Mouse (Mus musculus) heart, embryonic 13.5 days (tissue): ENCODE measurements around the gene Rgl2. TPM values are rescaled to one million over a fixed set of nuclear protein-coding genes. Genes with fewer than 3 reads are reported as not detected.

ENCODE experiments used
- ATAC-seq: fragments of 200-750 bp; cut with Nextera tagmentation; 2 replicates; pipeline ENCODE4 v1.8.0; 2017; ENCODE audit warnings: moderate TSS enrichment; ENCODE audit not compliant: insufficient number of reproducible peaks, low FRiP score, low TSS enrichment; ENCODE audit errors: extremely low read depth
- H3K27ac ChIP-seq: fragments of 300-500 bp; sonication (generic); replicated peaks from 2 replicates; pipeline ENCODE4 v1.5.1; 2015; ENCODE audit warnings: moderate library complexity, mild to moderate bottlenecking, inconsistent platforms
- H3K27me3 ChIP-seq: fragments of 300-500 bp; sonication (generic); replicated peaks from 2 replicates; pipeline ENCODE4 v1.6.1; 2015; ENCODE audit warnings: mild to moderate bottlenecking, inconsistent platforms
- H3K36me3 ChIP-seq: fragments of 300-500 bp; sonication (generic); 2 replicates; pipeline ENCODE4 v1.6.1; 2015; ENCODE audit warnings: mild to moderate bottlenecking, inconsistent platforms
- H3K4me1 ChIP-seq: fragments of 300-500 bp; sonication (generic); 2 replicates; pipeline ENCODE4 v1.6.1; 2015; ENCODE audit warnings: inconsistent platforms
- H3K4me2 ChIP-seq: fragments of 300-500 bp; sonication (generic); 2 replicates; pipeline ENCODE4 v1.6.1; 2015; ENCODE audit warnings: inconsistent platforms, mild to moderate bottlenecking, moderate library complexity
- H3K4me3 ChIP-seq: fragments of 300-500 bp; sonication (generic); 2 replicates; pipeline ENCODE4 v1.5.1; 2015; ENCODE audit warnings: moderate library complexity, mild to moderate bottlenecking, inconsistent platforms
- H3K9ac ChIP-seq: fragments of 300-500 bp; sonication (generic); 2 replicates; pipeline ENCODE4 v1.6.1; 2015; ENCODE audit warnings: inconsistent platforms, mild to moderate bottlenecking, moderate library complexity
- H3K9me3 ChIP-seq: fragments of 300-500 bp; sonication (generic); 2 replicates; pipeline ENCODE4 v1.6.1; 2016; ENCODE audit warnings: inconsistent platforms
- WGBS: fragments of 180-500 bp; shearing (Covaris S2); methylation state at CpG from one replicate; pipeline ENCODE4 v1.1.7; 2015; ENCODE audit warnings: mixed read lengths; 5-methylcytosine and 5-hydroxymethylcytosine counted together
- polyA plus RNA-seq: library from polyadenylated mRNA; unstranded; fragments of >200 nt; fragmentation: Nextera tagmentation; extraction: Ambion mirVana; gene quantifications from 2 replicates; pipeline ENCODE4 v1.2.1, GENCODE M21; 2015

Rgl2 gene
- polyA plus RNA-seq, 1 experiment from 2014 or later = 32.6 TPM

- Histone ChIP-seq H3K9ac (no peak overlapping the region), H3K4me3 (no peak overlapping the region), H3K36me3 (peaks cover 31% of the 10 kb centered on the region), H3K4me1 (peaks cover 23% of the 10 kb centered on the region), H3K9me3 (no peaks in the 10 kb centered on the region), H3K27ac (no peak overlapping the region), H3K27me3 (no peaks in the 10 kb centered on the region), H3K4me2 (no peak overlapping the region)
- ATAC-seq = no peak
- 72% methylated on average over 17 of the region's 17 CpGs for WGBS
These were observed 3.0 kb upstream of the Rgl2 start for GRCm38 (mm10) chr17:33926207-33926932.

GRCm38 (mm10) chr17:33928251-33928947, 944 bp upstream of the Rgl2 start:
- Histone ChIP-seq H3K9ac (peak overlapping the region; percentile 98), H3K4me2 (peak overlapping the region; percentile 100), H3K27me3 (no peaks in the 10 kb centered on the region), H3K4me1 (peaks cover 25% of the 10 kb centered on the region), H3K27ac (peak overlapping the region; percentile 99; the same call in 1 of the 2 replicates), H3K36me3 (peaks cover 46% of the 10 kb centered on the region), H3K9me3 (no peaks in the 10 kb centered on the region), H3K4me3 (peak overlapping the region; percentile 96)
- ATAC-seq = no peak
- WGBS = 59% methylated on average over 21 of the region's 21 CpGs

- Histone ChIP-seq H3K27ac (peak overlapping the region; percentile 99), H3K4me3 (peak overlapping the region; percentile 96), H3K9ac (peak overlapping the region; percentile 98), H3K4me1 (peaks cover 25% of the 10 kb centered on the region), H3K36me3 (peaks cover 61% of the 10 kb centered on the region), H3K27me3 (no peaks in the 10 kb centered on the region), H3K9me3 (no peaks in the 10 kb centered on the region), H3K4me2 (peak overlapping the region; percentile 100)
- no peak for ATAC-seq
- WGBS = 1% methylated on average over 44 of the region's 45 CpGs
These were observed 1.2 kb downstream of the Rgl2 start for GRCm38 (mm10) chr17:33930280-33931158.

- Histone ChIP-seq H3K9ac (peak overlapping the region; percentile 98), H3K4me3 (peak overlapping the region; percentile 96), H3K4me1 (peaks cover 25% of the 10 kb centered on the region), H3K9me3 (no peaks in the 10 kb centered on the region), H3K27me3 (no peaks in the 10 kb centered on the region), H3K36me3 (peaks cover 61% of the 10 kb centered on the region), H3K4me2 (peak overlapping the region; percentile 100), H3K27ac (no peak overlapping the region)
- 39% methylated on average over 18 of the region's 18 CpGs for WGBS
- ATAC-seq = no peak
These were observed 2.0 kb downstream of the Rgl2 start for GRCm38 (mm10) chr17:33931159-33931866.

- no peak overlapping the region for H3K4me3 ChIP-seq
- no peak overlapping the region for H3K9ac ChIP-seq
- H3K27me3 ChIP-seq = no peaks in the 10 kb centered on the region
- no peak for ATAC-seq
- H3K9me3 ChIP-seq = no peaks in the 10 kb centered on the region
- no peak overlapping the region for H3K4me2 ChIP-seq
- H3K36me3 ChIP-seq = peaks cover 63% of the 10 kb centered on the region
- WGBS = 86% methylated on average over 11 of the region's 11 CpGs
- peaks cover 25% of the 10 kb centered on the region for H3K4me1 ChIP-seq
- H3K27ac ChIP-seq = no peak overlapping the region
These were observed 2.6 kb downstream of the Rgl2 start for GRCm38 (mm10) chr17:33931947-33932346.

- Histone ChIP-seq H3K9me3 (no peaks in the 10 kb centered on the region), H3K27me3 (no peaks in the 10 kb centered on the region), H3K36me3 (peaks cover 63% of the 10 kb centered on the region), H3K9ac (no peak overlapping the region), H3K4me3 (no peak overlapping the region), H3K27ac (no peak overlapping the region), H3K4me2 (no peak overlapping the region), H3K4me1 (peaks cover 25% of the 10 kb centered on the region)
- ATAC-seq = no peak
- 84% methylated on average over 14 of the region's 14 CpGs for WGBS
These were observed 3.1 kb downstream of the Rgl2 start for GRCm38 (mm10) chr17:33932448-33932847.

GRCm38 (mm10) chr17:33932970-33933369, 3.6 kb downstream of the Rgl2 start:
- Histone ChIP-seq H3K27ac (no peak overlapping the region), H3K9ac (no peak overlapping the region), H3K9me3 (no peaks in the 10 kb centered on the region), H3K4me1 (peaks cover 22% of the 10 kb centered on the region), H3K4me2 (no peak overlapping the region), H3K27me3 (no peaks in the 10 kb centered on the region), H3K36me3 (peaks cover 62% of the 10 kb centered on the region), H3K4me3 (no peak overlapping the region)
- no peak for ATAC-seq
- 90% methylated on average over 15 of the region's 15 CpGs for WGBS

- Histone ChIP-seq H3K27me3 (no peaks in the 10 kb centered on the region), H3K9me3 (no peaks in the 10 kb centered on the region), H3K4me1 (peaks cover 22% of the 10 kb centered on the region), H3K9ac (no peak overlapping the region), H3K36me3 (peaks cover 71% of the 10 kb centered on the region), H3K4me2 (no peak overlapping the region), H3K4me3 (no peak overlapping the region), H3K27ac (no peak overlapping the region)
- 83% methylated on average over 21 of the region's 21 CpGs for WGBS
- ATAC-seq = no peak
These were observed 6.2 kb downstream of the Rgl2 start for GRCm38 (mm10) chr17:33935422-33936055.

- Histone ChIP-seq H3K4me3 (no peak overlapping the region), H3K9me3 (no peaks in the 10 kb centered on the region), H3K4me2 (no peak overlapping the region), H3K27ac (no peak overlapping the region), H3K36me3 (peaks cover 71% of the 10 kb centered on the region), H3K4me1 (peaks cover 23% of the 10 kb centered on the region), H3K27me3 (no peaks in the 10 kb centered on the region), H3K9ac (no peak overlapping the region)
- WGBS = 79% methylated on average over 15 of the region's 15 CpGs
- no peak for ATAC-seq
These were observed 7.7 kb downstream of the Rgl2 start for GRCm38 (mm10) chr17:33936993-33937392.

GRCm38 (mm10) chr17:33938783-33939182, 9.4 kb downstream of the Rgl2 start:
- ATAC-seq = no peak
- 77% methylated on average over 11 of the region's 11 CpGs for WGBS
- Histone ChIP-seq H3K27me3 (no peaks in the 10 kb centered on the region), H3K27ac (no peak overlapping the region), H3K4me1 (peaks cover 23% of the 10 kb centered on the region), H3K4me3 (peak overlapping the region; percentile 92), H3K36me3 (peaks cover 67% of the 10 kb centered on the region), H3K9me3 (no peaks in the 10 kb centered on the region), H3K4me2 (peak overlapping the region; percentile 95), H3K9ac (no peak overlapping the region)
